Mouse (Mus musculus): ENCODE measurements at regions not wholly inside any gene's neighbourhood (a gene's known extent, or its start where the extent isn't known, plus 50 kb on each side); places are given as distances from the start of the nearest gene placed in this dataset.

GRCm38 (mm10) chr3:149112878-149113277, 122.5 kb upstream of the Adgrl2 start:
- no peak for TF ChIP-seq TAL1 (conservative IDR thresholded peaks at IDR 0.05; ENCODE audit: low read depth, low read length)
- no peak for TF ChIP-seq GATA1 (IDR thresholded peaks at IDR 0.05; ENCODE audit: borderline replicate concordance, low read length)
- no peak for TF ChIP-seq POLR2AphosphoS5 (IDR thresholded peaks at IDR 0.05; ENCODE audit: insufficient replicate concordance, low read depth, low read length)
- TF ChIP-seq CTCF (IDR thresholded peaks at IDR 0.05; ENCODE audit: low read depth, low read length): no peak
- no peak for TF ChIP-seq GATA2 (IDR thresholded peaks at IDR 0.05; ENCODE audit: borderline replicate concordance, low read depth, low read length)
- no peak for ATAC-seq (ENCODE audit: extremely low read depth, insufficient number of reproducible peaks, low FRiP score, poor library complexity, severe bottlenecking)
- H3K4me3 ChIP-seq (ENCODE audit: low read depth, low read length): no peak overlapping the region

GRCm38 (mm10) chr3:149111529-149112439, 121.4 kb upstream of the Adgrl2 start:
- Histone ChIP-seq H3K4me3 (ENCODE audit: low read depth, low read length) (no peak overlapping the region), H3K9me3 (replicated peaks) (peaks cover 41% of the 10 kb centered on the region), H3K27me3 (ENCODE audit: insufficient read depth, low read length) (no peaks in the 10 kb centered on the region), H3K4me1 (ENCODE audit: insufficient read depth, low read depth, low read length) (no peaks in the 10 kb centered on the region), H3K36me3 (replicated peaks) (no peaks in the 10 kb centered on the region)
- no peak for ATAC-seq (ENCODE audit: extremely low read depth, insufficient number of reproducible peaks, low FRiP score, poor library complexity, severe bottlenecking)
- DNase-seq (ENCODE audit: low spot score): no peak
- no peak for TF ChIP-seq GATA2 (IDR thresholded peaks at IDR 0.05; ENCODE audit: borderline replicate concordance, low read depth, low read length)
- no peak for TF ChIP-seq CTCF (IDR thresholded peaks at IDR 0.05; ENCODE audit: low read depth, low read length)
- TF ChIP-seq GATA1 (IDR thresholded peaks at IDR 0.05; ENCODE audit: borderline replicate concordance, low read length): no peak
- no peak for TF ChIP-seq POLR2AphosphoS5 (IDR thresholded peaks at IDR 0.05; ENCODE audit: insufficient replicate concordance, low read depth, low read length)
- TF ChIP-seq TAL1 (conservative IDR thresholded peaks at IDR 0.05; ENCODE audit: low read depth, low read length): no peak

More at GRCm38 (mm10) chr3:149112878-149113277, 122.5 kb upstream of the Adgrl2 start:
- Histone ChIP-seq H3K27me3 (ENCODE audit: insufficient read depth, low read length) (no peaks in the 10 kb centered on the region), H3K4me1 (ENCODE audit: insufficient read depth, low read depth, low read length) (no peaks in the 10 kb centered on the region), H3K36me3 (replicated peaks) (no peaks in the 10 kb centered on the region), H3K9me3 (replicated peaks) (peaks cover 44% of the 10 kb centered on the region)
- DNase-seq (ENCODE audit: low spot score): no peak

- no peak overlapping the region for H3K4me3 ChIP-seq (ENCODE audit: low read depth, low read length)
- no peaks in the 10 kb centered on the region for H3K27me3 ChIP-seq (ENCODE audit: insufficient read depth, low read length)
- TF ChIP-seq GATA1 (IDR thresholded peaks at IDR 0.05; ENCODE audit: borderline replicate concordance, low read length): no peak
- TF ChIP-seq GATA2 (IDR thresholded peaks at IDR 0.05; ENCODE audit: borderline replicate concordance, low read depth, low read length): no peak
- no peak for TF ChIP-seq CTCF (IDR thresholded peaks at IDR 0.05; ENCODE audit: low read depth, low read length)
- TF ChIP-seq POLR2AphosphoS5 (IDR thresholded peaks at IDR 0.05; ENCODE audit: insufficient replicate concordance, low read depth, low read length): no peak
- H3K36me3 ChIP-seq (replicated peaks): no peaks in the 10 kb centered on the region
- no peak for ATAC-seq (ENCODE audit: extremely low read depth, insufficient number of reproducible peaks, low FRiP score, poor library complexity, severe bottlenecking)
- no peak for DNase-seq (ENCODE audit: low spot score)
- no peaks in the 10 kb centered on the region for H3K4me1 ChIP-seq (ENCODE audit: insufficient read depth, low read depth, low read length)
- peaks cover 42% of the 10 kb centered on the region for H3K9me3 ChIP-seq (replicated peaks)
These were observed 120.5 kb upstream of the Adgrl2 start for GRCm38 (mm10) chr3:149110831-149111230.

GRCm38 (mm10) chr3:149105709-149106450, 115.5 kb upstream of the Adgrl2 start:
- DNase-seq (ENCODE audit: low spot score) (no peak), ATAC-seq (ENCODE audit: extremely low read depth, insufficient number of reproducible peaks, low FRiP score, poor library complexity, severe bottlenecking) (no peak)
- TF ChIP-seq CTCF (IDR thresholded peaks at IDR 0.05; ENCODE audit: low read depth, low read length) (no peak), GATA1 (IDR thresholded peaks at IDR 0.05; ENCODE audit: borderline replicate concordance, low read length) (no peak), POLR2AphosphoS5 (IDR thresholded peaks at IDR 0.05; ENCODE audit: insufficient replicate concordance, low read depth, low read length) (no peak), GATA2 (IDR thresholded peaks at IDR 0.05; ENCODE audit: borderline replicate concordance, low read depth, low read length) (no peak), TAL1 (conservative IDR thresholded peaks at IDR 0.05; ENCODE audit: low read depth, low read length) (no peak)
- H3K36me3 ChIP-seq (replicated peaks): no peaks in the 10 kb centered on the region
- H3K9me3 ChIP-seq (replicated peaks): peaks cover 30% of the 10 kb centered on the region
- no peak overlapping the region for H3K4me3 ChIP-seq (ENCODE audit: low read depth, low read length)
- no peaks in the 10 kb centered on the region for H3K4me1 ChIP-seq (ENCODE audit: insufficient read depth, low read depth, low read length)
- no peaks in the 10 kb centered on the region for H3K27me3 ChIP-seq (ENCODE audit: insufficient read depth, low read length)

GRCm38 (mm10) chr3:149105181-149105580, 114.8 kb upstream of the Adgrl2 start:
- Histone ChIP-seq H3K36me3 (replicated peaks) (no peaks in the 10 kb centered on the region), H3K9me3 (replicated peaks) (peaks cover 27% of the 10 kb centered on the region), H3K4me1 (ENCODE audit: insufficient read depth, low read depth, low read length) (no peaks in the 10 kb centered on the region), H3K27me3 (ENCODE audit: insufficient read depth, low read length) (no peaks in the 10 kb centered on the region), H3K4me3 (ENCODE audit: low read depth, low read length) (no peak overlapping the region)
- ATAC-seq (ENCODE audit: extremely low read depth, insufficient number of reproducible peaks, low FRiP score, poor library complexity, severe bottlenecking): no peak
- TF ChIP-seq CTCF (IDR thresholded peaks at IDR 0.05; ENCODE audit: low read depth, low read length): no peak
- TF ChIP-seq GATA2 (IDR thresholded peaks at IDR 0.05; ENCODE audit: borderline replicate concordance, low read depth, low read length): no peak
- no peak for TF ChIP-seq GATA1 (IDR thresholded peaks at IDR 0.05; ENCODE audit: borderline replicate concordance, low read length)
- no peak for TF ChIP-seq TAL1 (conservative IDR thresholded peaks at IDR 0.05; ENCODE audit: low read depth, low read length)
- TF ChIP-seq POLR2AphosphoS5 (IDR thresholded peaks at IDR 0.05; ENCODE audit: insufficient replicate concordance, low read depth, low read length): no peak
- DNase-seq (ENCODE audit: low spot score): no peak

GRCm38 (mm10) chr3:149104080-149104479, 113.7 kb upstream of the Adgrl2 start:
- TF ChIP-seq CTCF (IDR thresholded peaks at IDR 0.05; ENCODE audit: low read depth, low read length) (no peak), POLR2AphosphoS5 (IDR thresholded peaks at IDR 0.05; ENCODE audit: insufficient replicate concordance, low read depth, low read length) (no peak), GATA2 (IDR thresholded peaks at IDR 0.05; ENCODE audit: borderline replicate concordance, low read depth, low read length) (no peak), TAL1 (conservative IDR thresholded peaks at IDR 0.05; ENCODE audit: low read depth, low read length) (no peak), GATA1 (IDR thresholded peaks at IDR 0.05; ENCODE audit: borderline replicate concordance, low read length) (no peak)
- Histone ChIP-seq H3K4me1 (ENCODE audit: insufficient read depth, low read depth, low read length) (no peaks in the 10 kb centered on the region), H3K27me3 (ENCODE audit: insufficient read depth, low read length) (no peaks in the 10 kb centered on the region), H3K4me3 (ENCODE audit: low read depth, low read length) (no peak overlapping the region), H3K36me3 (replicated peaks) (no peaks in the 10 kb centered on the region), H3K9me3 (replicated peaks) (peaks cover 24% of the 10 kb centered on the region)
- ATAC-seq (ENCODE audit: extremely low read depth, insufficient number of reproducible peaks, low FRiP score, poor library complexity, severe bottlenecking): no peak
- no peak for DNase-seq (ENCODE audit: low spot score)
